Mouse (Mus musculus) heart, embryonic 15.5 days (tissue): ENCODE data around the gene Cyp4a31. TPM values are rescaled to one million over a fixed set of nuclear protein-coding genes. Genes with fewer than 3 reads are reported as not detected.
"Not testable (repeated sequence)": the region's sequence is repeated elsewhere in the genome, so short reads cannot be mapped to it uniquely, and the experiment has no call there.

Source experiments
- ATAC-seq: fragments of 200-750 bp; cut with Nextera tagmentation; replicated peaks from 2 replicates; pipeline ENCODE4 v1.8.0; 2017; ENCODE audit warnings: low read depth, moderate TSS enrichment; ENCODE audit not compliant: insufficient number of reproducible peaks, insufficient read depth, low FRiP score
- H3K27ac ChIP-seq: fragments of 300-500 bp; sonication (generic); 2 replicates; pipeline ENCODE4 v1.5.1; 2015; ENCODE audit warnings: mild to moderate bottlenecking, inconsistent platforms
- H3K27me3 ChIP-seq: fragments of 300-500 bp; sonication (generic); 2 replicates; pipeline ENCODE4 v1.6.1; 2015; ENCODE audit warnings: inconsistent platforms
- H3K36me3 ChIP-seq: fragments of 300-500 bp; sonication (generic); 2 replicates; pipeline ENCODE4 v1.6.1; 2015; ENCODE audit warnings: mild to moderate bottlenecking, inconsistent platforms
- H3K4me1 ChIP-seq: fragments of 300-500 bp; sonication (generic); replicated peaks from 2 replicates; pipeline ENCODE4 v1.6.1; 2015; ENCODE audit warnings: inconsistent platforms
- H3K4me2 ChIP-seq: fragments of 300-500 bp; sonication (generic); 2 replicates; pipeline ENCODE4 v1.6.1; 2015; ENCODE audit warnings: inconsistent platforms, mild to moderate bottlenecking, moderate library complexity
- H3K4me3 ChIP-seq: fragments of 300-500 bp; sonication (generic); 2 replicates; pipeline ENCODE4 v1.5.1; 2015; ENCODE audit warnings: mild to moderate bottlenecking, inconsistent platforms
- H3K9ac ChIP-seq: fragments of 300-500 bp; sonication (generic); 2 replicates; pipeline ENCODE4 v1.6.1; 2015; ENCODE audit warnings: mild to moderate bottlenecking, inconsistent platforms
- H3K9me3 ChIP-seq: fragments of 300-500 bp; sonication (generic); replicated peaks from 2 replicates; pipeline ENCODE4 v1.6.1; 2016; ENCODE audit warnings: inconsistent platforms
- WGBS: fragments of 180-500 bp; shearing (Covaris S2); methylation state at CpG from one replicate; pipeline ENCODE4 v1.1.7; 2015; ENCODE audit warnings: mixed read lengths; 5-methylcytosine and 5-hydroxymethylcytosine counted together
- polyA plus RNA-seq: library from polyadenylated mRNA; unstranded; fragments of >200 nt; fragmentation: Nextera tagmentation; extraction: Ambion mirVana; gene quantifications from 2 replicates; pipeline ENCODE4 v1.2.1, GENCODE M21; 2015

The Cyp4a31 gene
- polyA plus RNA-seq, 1 experiment from 2014 or later, result not detected

GRCm38 (mm10) chr4:115564469-115565225 lies 1.2 kb downstream of the Cyp4a31 start:
- WGBS, result 61% methylated on average over 6 of the region's 6 CpGs
- not testable (repeated sequence) for H3K4me3 ChIP-seq, H3K4me2 ChIP-seq, H3K9ac ChIP-seq, ATAC-seq, H3K27ac ChIP-seq, H3K36me3 ChIP-seq, H3K4me1 ChIP-seq, H3K27me3 ChIP-seq, H3K9me3 ChIP-seq

- Histone ChIP-seq H3K9ac (no peak overlapping the region), H3K4me1 (no peaks in the 10 kb centered on the region), H3K9me3 (no peaks in the 10 kb centered on the region), H3K27me3 (no peaks in the 10 kb centered on the region), H3K4me2 (no peak overlapping the region), H3K4me3 (no peak overlapping the region), H3K36me3 (no peaks in the 10 kb centered on the region), H3K27ac (no peak overlapping the region)
- 71% methylated on average over 3 of the region's 3 CpGs for WGBS
- no peak for ATAC-seq
Measured at GRCm38 (mm10) chr4:115575255-115575654, 11.8 kb downstream of the Cyp4a31 start.

- no peak overlapping the region for H3K27ac ChIP-seq
- H3K9me3 ChIP-seq, result no peaks in the 10 kb centered on the region
- H3K9ac ChIP-seq, result no peak overlapping the region
- no peak for ATAC-seq
- no peak overlapping the region for H3K4me2 ChIP-seq
- no peaks in the 10 kb centered on the region for H3K36me3 ChIP-seq
- no peaks in the 10 kb centered on the region for H3K27me3 ChIP-seq
- no peak overlapping the region for H3K4me3 ChIP-seq
- WGBS, result 72% methylated on average over 2 of the region's 2 CpGs
- H3K4me1 ChIP-seq, result no peaks in the 10 kb centered on the region
Measured at GRCm38 (mm10) chr4:115575776-115576175, 12.3 kb downstream of the Cyp4a31 start.

GRCm38 (mm10) chr4:115583036-115583435 lies 19.6 kb downstream of the Cyp4a31 start:
- no peak for ATAC-seq
- Histone ChIP-seq H3K27me3 (no peaks in the 10 kb centered on the region), H3K4me3 (no peak overlapping the region), H3K4me2 (no peak overlapping the region), H3K4me1 (no peaks in the 10 kb centered on the region), H3K36me3 (no peaks in the 10 kb centered on the region), H3K27ac (no peak overlapping the region), H3K9me3 (no peaks in the 10 kb centered on the region), H3K9ac (no peak overlapping the region)

DNA sequence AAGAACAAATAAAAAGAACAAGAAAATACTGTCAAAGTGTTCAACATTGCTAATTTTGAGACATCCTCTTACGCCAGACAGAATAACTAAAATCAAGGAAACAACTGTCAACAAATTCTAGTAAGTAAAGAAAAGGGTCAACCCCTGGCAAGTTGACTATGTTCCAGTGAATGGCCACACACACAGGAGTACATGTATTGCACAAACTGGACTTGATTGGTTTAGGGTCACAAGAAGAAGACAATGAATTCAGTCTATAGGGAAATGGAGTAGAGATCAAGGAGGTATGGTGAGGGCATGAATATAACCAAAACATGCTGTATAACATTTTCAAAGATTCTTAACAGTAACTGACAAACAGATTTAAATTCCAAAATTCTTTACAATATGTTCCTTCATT lies 32.9 kb downstream of the Cyp4a31 start:
- H3K9ac ChIP-seq, result no peak overlapping the region
- no peak for ATAC-seq
- H3K9me3 ChIP-seq, result no peaks in the 10 kb centered on the region
- H3K4me3 ChIP-seq, result no peak overlapping the region
- WGBS, result 74% methylated on average over 1 of the region's 1 CpGs
- H3K27me3 ChIP-seq, result no peaks in the 10 kb centered on the region
- no peak overlapping the region for H3K4me2 ChIP-seq
- no peaks in the 10 kb centered on the region for H3K36me3 ChIP-seq
- no peaks in the 10 kb centered on the region for H3K4me1 ChIP-seq
- no peak overlapping the region for H3K27ac ChIP-seq

DNA sequence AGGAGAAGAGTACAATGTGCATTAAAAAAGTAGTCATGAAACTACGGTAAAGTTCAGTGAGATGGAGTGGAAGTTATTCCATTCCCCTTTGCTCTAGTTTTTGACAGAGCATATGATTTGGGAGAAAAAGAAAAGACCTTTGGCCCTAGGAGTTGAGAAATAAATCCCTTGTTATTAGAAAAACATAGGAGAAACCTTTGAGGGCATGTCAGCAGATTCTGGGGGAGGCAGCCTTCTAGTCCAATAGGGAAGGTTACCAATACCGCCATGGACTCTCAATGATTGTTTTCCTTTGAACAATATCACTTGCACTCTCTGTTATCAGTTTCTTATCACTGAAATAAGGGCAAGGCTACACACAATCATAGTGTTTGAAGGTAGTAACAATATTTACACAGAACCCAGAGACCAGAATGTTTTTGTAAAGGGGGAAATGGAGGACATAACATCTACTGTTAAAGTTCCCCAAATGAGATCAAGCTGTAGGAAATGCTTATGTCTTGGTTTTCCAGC lies 33.4 kb downstream of the Cyp4a31 start:
- H3K4me3 ChIP-seq, result no peak overlapping the region
- ATAC-seq, result no peak
- no peaks in the 10 kb centered on the region for H3K4me1 ChIP-seq
- WGBS, result 68% methylated on average over 2 of the region's 2 CpGs
- H3K9me3 ChIP-seq, result no peaks in the 10 kb centered on the region
- no peaks in the 10 kb centered on the region for H3K36me3 ChIP-seq
- H3K4me2 ChIP-seq, result no peak overlapping the region
- H3K27ac ChIP-seq, result no peak overlapping the region
- H3K27me3 ChIP-seq, result no peaks in the 10 kb centered on the region
- H3K9ac ChIP-seq, result no peak overlapping the region

DNA sequence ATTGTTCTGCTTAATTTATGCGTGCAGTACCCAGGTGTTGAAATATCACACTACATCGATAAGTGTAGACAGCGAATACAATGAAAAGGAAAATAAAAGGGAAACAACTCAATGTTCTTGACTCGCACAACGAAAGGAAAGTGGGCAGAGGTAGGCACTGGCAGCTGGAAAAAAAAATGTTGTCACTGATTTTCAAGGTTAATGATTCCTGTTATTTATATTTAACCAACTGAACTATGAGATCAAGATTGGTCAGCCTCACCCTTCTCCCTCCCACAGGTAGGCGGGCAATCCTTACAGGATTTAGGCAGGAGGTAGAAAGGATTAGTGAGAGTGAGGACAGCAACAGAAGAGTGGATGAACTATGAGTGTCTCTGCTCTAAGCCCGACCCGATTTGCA lies 37.2 kb downstream of the Cyp4a31 start, which contains the start of gene Cyp4a32:
Gene Cyp4a32, plus strand, starts transcription at position 359 of the 400 bp plus-strand sequence.
- not testable (repeated sequence) for H3K9me3 ChIP-seq, H3K4me3 ChIP-seq, H3K4me2 ChIP-seq, ATAC-seq, H3K36me3 ChIP-seq, H3K27ac ChIP-seq, H3K4me1 ChIP-seq, H3K9ac ChIP-seq, H3K27me3 ChIP-seq
- WGBS, result 79% methylated on average over 8 of the region's 8 CpGs

- Histone ChIP-seq H3K4me1 (no peaks in the 10 kb centered on the region), H3K27ac (no peak overlapping the region), H3K9me3 (no peaks in the 10 kb centered on the region), H3K9ac (no peak overlapping the region), H3K4me2 (no peak overlapping the region), H3K36me3 (no peaks in the 10 kb centered on the region), H3K4me3 (no peak overlapping the region), H3K27me3 (no peaks in the 10 kb centered on the region)
- ATAC-seq, result no peak
Measured at GRCm38 (mm10) chr4:115614005-115614404, 50.6 kb downstream of the Cyp4a31 start.

DNA sequence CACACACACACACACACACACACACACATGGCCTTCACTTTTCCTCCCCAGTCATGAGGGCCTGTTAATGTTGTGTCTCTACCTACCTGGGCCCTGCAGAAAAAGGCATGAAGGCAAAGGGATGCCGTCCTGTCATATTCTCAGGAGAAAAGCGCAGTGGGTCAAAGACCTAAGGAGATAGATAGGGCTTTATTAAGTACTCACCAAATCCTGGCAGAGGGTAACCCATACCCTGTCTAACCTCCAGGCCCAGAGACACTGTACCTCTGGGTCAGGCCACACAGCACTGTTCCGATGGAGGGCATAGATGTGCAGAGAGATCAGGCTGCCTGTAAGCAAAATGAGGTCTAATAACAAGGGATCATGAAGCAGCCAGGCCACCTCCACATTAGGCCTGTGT lies 62.1 kb downstream of the Cyp4a31 start:
- not testable (repeated sequence) for H3K36me3 ChIP-seq, H3K9ac ChIP-seq, H3K4me2 ChIP-seq, H3K27me3 ChIP-seq, H3K4me3 ChIP-seq, ATAC-seq, H3K4me1 ChIP-seq, H3K9me3 ChIP-seq, H3K27ac ChIP-seq
- WGBS, result 95% methylated on average over 3 of the region's 3 CpGs

Other genes with a start within 250 kb of the Cyp4a31 start
- not detected in 2 replicates for gene Cyp4a12b, start 152.0 kb upstream of the Cyp4a31 start, polyA plus RNA-seq
- gene Cyp4a30b, start 111.0 kb upstream of the Cyp4a31 start, polyA plus RNA-seq, result not detected in 2 replicates
- not detected in 2 replicates for gene Cyp4a14, start 67.5 kb upstream of the Cyp4a31 start, polyA plus RNA-seq
- gene Cyp4a10, start 45.4 kb upstream of the Cyp4a31 start, polyA plus RNA-seq, result not detected in 2 replicates
- gene Cyp4a32, start 37.3 kb downstream of the Cyp4a31 start, polyA plus RNA-seq, result not detected in 2 replicates
- 3.4 and 4.5 TPM in 2 replicates for gene Cyp4b1, start 84.1 kb downstream of the Cyp4a31 start, polyA plus RNA-seq
- 21.2 and 27.3 TPM in 2 replicates for gene Efcab14, start 174.1 kb downstream of the Cyp4a31 start, polyA plus RNA-seq
- gene Tex38, start 217.4 kb downstream of the Cyp4a31 start, polyA plus RNA-seq, result 0.48 TPM in 1 of 2 replicates, not detected in the other
- gene Atpaf1, start 221.2 kb downstream of the Cyp4a31 start, polyA plus RNA-seq, result 64.7 and 69.3 TPM in 2 replicates